Mouse (Mus musculus) heart, postnatal 0 days (tissue): ENCODE results near the gene Tnni3.

Source experiments
- CTCF ChIP-seq: IDR thresholded peaks from 2 replicates; pipeline ENCODE4 v1.5.1; 2016; ENCODE audit warnings: antibody characterized with exemption, control low read depth, low read depth
- EP300 ChIP-seq: IDR thresholded peaks from 2 replicates; pipeline ENCODE4 v1.6.1; 2016; ENCODE audit warnings: antibody characterized with exemption, low read depth

- TF ChIP-seq EP300 (no peak), CTCF (no peak)
These were observed 23.0 kb downstream of the Tnni3 start for GRCm38 (mm10) chr7:4500892-4501471.
